Comparison of ENCODE assay signal across 7 mouse cellular contexts in genomic region chr9:86879216-86880112, GRCm38 (mm10). TPM values are rescaled to one million over a fixed set of nuclear protein-coding genes. Genes with fewer than 3 reads are reported as not detected.
DNase-seq lines count a peak whose midpoint lies in the region; ATAC-seq and TF ChIP-seq lines count a peak whose summit lies in the region.

No protein-coding gene starts in this region.

- peak overlapping the region; percentile 82 for H3K4me2 ChIP-seq in heart, embryonic 16.5 days (ENCODE audit: low read depth, low read length)
- H3K4me2 ChIP-seq in stomach, embryonic 15.5 days = peak overlapping the region; percentile 99

- no peak for TF ChIP-seq POLR2A in cortical plate, adult 2 months (IDR thresholded peaks at IDR 0.05; ENCODE audit: extremely low read depth, insufficient read depth, low read length)

- no peak for TF ChIP-seq CTCF in cortical plate, adult 2 months (IDR thresholded peaks at IDR 0.05; ENCODE audit: extremely low read depth, insufficient read depth, low read length)
- TF ChIP-seq CTCF in layer of hippocampus, adult 2 months (conservative IDR thresholded peaks at IDR 0.05) = no peak

- H3K36me3 ChIP-seq in heart, embryonic 16.5 days (ENCODE audit: control insufficient read depth, insufficient read depth) = no peaks in the 10 kb centered on the region
- no peaks in the 10 kb centered on the region for H3K36me3 ChIP-seq in stomach, embryonic 15.5 days

- ATAC-seq in heart, embryonic 16.5 days (replicated peaks; ENCODE audit: extremely low read depth, insufficient read depth, low FRiP score) = peak; percentile 61
- 0 out of 2 replicates have a peak, but pooled peaks have one; percentile 30 for ATAC-seq in megakaryocyte-erythroid progenitor cell, adult 5-6 weeks (replicated peaks; ENCODE audit: low FRiP score, low TSS enrichment, poor library complexity, severe bottlenecking)
- ATAC-seq in stomach, embryonic 15.5 days (ENCODE audit: insufficient read depth, low FRiP score, low read depth) = peak; percentile 41; the same call in 1 of the 2 replicates

- H3K4me3 ChIP-seq in cortical plate, adult 2 months (ENCODE audit: insufficient read depth, low read length) = peak overlapping the region; percentile 96
- H3K4me3 ChIP-seq in heart, embryonic 16.5 days (ENCODE audit: low read length) = peak overlapping the region; percentile 82
- peak overlapping the region; percentile 92 for H3K4me3 ChIP-seq in layer of hippocampus, adult 2 months
- peak overlapping the region; percentile 59 for H3K4me3 ChIP-seq in stomach, embryonic 15.5 days (replicated peaks)

- H3K27me3 ChIP-seq in heart, embryonic 16.5 days (ENCODE audit: control insufficient read depth, insufficient read depth, low read length) = peaks cover 24% of the 10 kb centered on the region
- peaks cover 40% of the 10 kb centered on the region for H3K27me3 ChIP-seq in stomach, embryonic 15.5 days (replicated peaks)

- H3K27ac ChIP-seq in cortical plate, adult 2 months (ENCODE audit: insufficient read depth, low read length) = peak overlapping the region; percentile 99
- peak overlapping the region; percentile 96 for H3K27ac ChIP-seq in heart, embryonic 16.5 days (ENCODE audit: low read length)
- peak overlapping the region; percentile 97 for H3K27ac ChIP-seq in layer of hippocampus, adult 2 months
- no peak overlapping the region for H3K27ac ChIP-seq in stomach, embryonic 15.5 days

- peak overlapping the region; percentile 88 for H3K9ac ChIP-seq in heart, embryonic 16.5 days (ENCODE audit: low read length)
- H3K9ac ChIP-seq in stomach, embryonic 15.5 days = peak overlapping the region; percentile 19

- no peaks in the 10 kb centered on the region; the same call in 1 of the 2 replicates for H3K4me1 ChIP-seq in cortical plate, adult 2 months (ENCODE audit: control insufficient read depth, insufficient read depth, low read length)
- H3K4me1 ChIP-seq in heart, embryonic 16.5 days (ENCODE audit: control insufficient read depth, insufficient read depth, low read length) = peaks cover 12% of the 10 kb centered on the region
- H3K4me1 ChIP-seq in stomach, embryonic 15.5 days = peaks cover 11% of the 10 kb centered on the region

- WGBS in heart, embryonic 16.5 days = 1% methylated on average over 72 of the region's 75 CpGs
- 1% methylated on average over 75 of the region's 75 CpGs for WGBS in stomach, embryonic 15.5 days

- H3K9me3 ChIP-seq in heart, embryonic 16.5 days (replicated peaks; ENCODE audit: control insufficient read depth, low read length) = no peaks in the 10 kb centered on the region
- no peaks in the 10 kb centered on the region for H3K9me3 ChIP-seq in stomach, embryonic 15.5 days

- DNase-seq in ES-CJ7 (ENCODE audit: low read depth, low spot score) (peak; percentile 17), R1 (ENCODE audit: low read depth, low spot score) (peak; percentile 51)
- peak in 1 of 2 experiments; percentile 42 for DNase-seq in layer of hippocampus, adult 2 months (ENCODE audit: low spot score in 2 of 2)

RNA-seq across cellular contexts. Expression of gene Snap91, which starts 1.0 kb away (rescaled TPM):
- 200 and 202 TPM in 2 replicates for polyA plus RNA-seq in cortical plate, adult 2 months (2012; rRNA removed)
- polyA plus RNA-seq in heart, embryonic 16.5 days (2015; fragmentation: Nextera tagmentation; extraction: Ambion mirVana) = 89.1 and 93.3 TPM in 2 replicates
- 100 to 1,000 TPM; 395 to 402 TPM for total RNA-seq in layer of hippocampus, adult 2 months (2021)
- total RNA-seq in megakaryocyte-erythroid progenitor cell, adult 5-6 weeks (2014; fragmentation: Nextera tagmentation) = not detected in 2 replicates
- total RNA-seq in megakaryocyte-erythroid progenitor cell, adult 5-6 weeks (2017) = not detected in 2 replicates
- 4.7 and 6.8 TPM in 2 replicates for polyA plus RNA-seq in stomach, embryonic 15.5 days (2015; fragmentation: Nextera tagmentation; extraction: Ambion mirVana)

Comparison
In these comparisons a context has a peak if more than half of its experiments do, and no peak if none do; other contexts are left out.
1. RNA of gene Snap91, which starts 1.0 kb away (polyA plus RNA-seq): 200 to 202 TPM in cortical plate, adult 2 months and 89.1 to 93.3 TPM in heart, embryonic 16.5 days; 4.7 to 6.8 TPM in stomach, embryonic 15.5 days; every median in the first group is over 10 times any median in the second.
2. Peak in every context shown above with its lines, with median percentiles within 50 percentile points of each other: H3K4me3 ChIP-seq and ATAC-seq.